Mouse (Mus musculus): ENCODE data around the gene Eefsec. TPM values are rescaled to one million over a fixed set of nuclear protein-coding genes. Genes with fewer than 3 reads are reported as not detected.

Eefsec gene
- polyA plus RNA-seq, 1 experiment = 18.6 TPM

- DNase-seq (ENCODE audit: low read depth) = no peak
Measured at GRCm38 (mm10) chr6:88342965-88343364, 103.4 kb downstream of the Eefsec start.

- no peak for DNase-seq (ENCODE audit: low read depth)
Measured at GRCm38 (mm10) chr6:88341182-88341581, 105.2 kb downstream of the Eefsec start.

GRCm38 (mm10) chr6:88340761-88341160 lies 105.6 kb downstream of the Eefsec start:
- no peak for DNase-seq (ENCODE audit: low read depth)

GRCm38 (mm10) chr6:88329336-88329735 lies 117.0 kb downstream of the Eefsec start:
- no peak for DNase-seq (ENCODE audit: low read depth)

GRCm38 (mm10) chr6:88321879-88322278 lies 124.5 kb downstream of the Eefsec start:
- peak; percentile 44 for DNase-seq (ENCODE audit: low read depth)

- no peak for DNase-seq (ENCODE audit: low read depth)
Measured at GRCm38 (mm10) chr6:88321253-88321652, 125.1 kb downstream of the Eefsec start.

GRCm38 (mm10) chr6:88319735-88320134 lies 126.6 kb downstream of the Eefsec start:
- DNase-seq (ENCODE audit: low read depth) = no peak

- DNase-seq (ENCODE audit: low read depth) = no peak
Measured at GRCm38 (mm10) chr6:88315295-88315694, 131.0 kb downstream of the Eefsec start.

GRCm38 (mm10) chr6:88313937-88314336 lies 132.4 kb downstream of the Eefsec start:
- DNase-seq (ENCODE audit: low read depth) = no peak

- no peak for DNase-seq (ENCODE audit: low read depth)
Measured at GRCm38 (mm10) chr6:88311593-88311992, 134.7 kb downstream of the Eefsec start.

GRCm38 (mm10) chr6:88306100-88306746 lies 140.1 kb downstream of the Eefsec start:
- DNase-seq (ENCODE audit: low read depth) = no peak

- DNase-seq (ENCODE audit: low read depth) = no peak
Measured at GRCm38 (mm10) chr6:88301234-88301633, 145.1 kb downstream of the Eefsec start.

- DNase-seq (ENCODE audit: low read depth) = no peak
Measured at GRCm38 (mm10) chr6:88299491-88299890, 146.8 kb downstream of the Eefsec start.

- DNase-seq (ENCODE audit: low read depth) = no peak
Measured at GRCm38 (mm10) chr6:88292274-88292909, 153.9 kb downstream of the Eefsec start.

GRCm38 (mm10) chr6:88290129-88290766 lies 156.1 kb downstream of the Eefsec start:
- no peak for DNase-seq (ENCODE audit: low read depth)

- no peak for DNase-seq (ENCODE audit: low read depth)
Measured at GRCm38 (mm10) chr6:88278141-88278540, 168.2 kb downstream of the Eefsec start.

- DNase-seq (ENCODE audit: low read depth) = no peak
Measured at GRCm38 (mm10) chr6:88277242-88277641, 169.1 kb downstream of the Eefsec start.

GRCm38 (mm10) chr6:88276221-88276620 lies 170.1 kb downstream of the Eefsec start:
- no peak for DNase-seq (ENCODE audit: low read depth)

GRCm38 (mm10) chr6:88274623-88275022 lies 171.7 kb downstream of the Eefsec start:
- DNase-seq (ENCODE audit: low read depth) = no peak

GRCm38 (mm10) chr6:88267970-88268369 lies 178.4 kb downstream of the Eefsec start:
- no peak for DNase-seq (ENCODE audit: low read depth)

- no peak for DNase-seq (ENCODE audit: low read depth)
Measured at GRCm38 (mm10) chr6:88267068-88267467, 179.3 kb downstream of the Eefsec start.

GRCm38 (mm10) chr6:88266055-88266454 lies 180.3 kb downstream of the Eefsec start:
- DNase-seq (ENCODE audit: low read depth) = no peak

GRCm38 (mm10) chr6:88265355-88265754 lies 181.0 kb downstream of the Eefsec start:
- DNase-seq (ENCODE audit: low read depth) = no peak
